Mouse (Mus musculus): ENCODE results near the gene Cnih1. TPM values are rescaled to one million over a fixed set of nuclear protein-coding genes. Genes with fewer than 3 reads are reported as not detected.

The Cnih1 gene
- polyA plus RNA-seq, 1 experiment from 2014 or later, result 188 TPM

DNA sequence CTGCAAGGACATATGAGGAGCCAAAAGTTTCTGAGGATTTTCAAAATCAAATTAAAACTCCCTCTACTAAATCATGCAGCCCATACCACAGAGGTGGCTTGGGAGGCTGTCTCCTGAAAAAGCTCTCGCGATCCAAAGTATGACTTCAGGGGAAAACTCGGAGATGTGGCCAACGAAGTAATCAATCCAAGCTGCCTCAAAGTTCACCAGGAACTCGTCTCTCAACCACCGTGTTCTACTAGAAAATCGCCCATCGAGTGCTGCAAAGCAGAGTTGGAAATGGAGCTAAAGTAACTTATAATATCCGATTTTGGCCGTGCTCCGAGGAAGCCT is 791 bp downstream of the Cnih1 start:
- Histone ChIP-seq H3K9ac (peak overlapping the region; percentile 91), H3K36me3 (peaks cover 5% of the 10 kb centered on the region; the same call in 1 of the 2 replicates), H3K4me1 (peaks cover 27% of the 10 kb centered on the region), H3K4me3 (replicated peaks) (peak overlapping the region; percentile 89), H3K4me2 (replicated peaks) (peak overlapping the region; percentile 60), H3K9me3 (replicated peaks) (no peaks in the 10 kb centered on the region), H3K27ac (replicated peaks) (peak overlapping the region; percentile 98), H3K27me3 (no peaks in the 10 kb centered on the region)
- ATAC-seq (ENCODE audit: insufficient number of reproducible peaks, low FRiP score, low TSS enrichment, low read depth), result no peak
- under 1% methylated on average over 11 of the region's 11 CpGs for WGBS

DNA sequence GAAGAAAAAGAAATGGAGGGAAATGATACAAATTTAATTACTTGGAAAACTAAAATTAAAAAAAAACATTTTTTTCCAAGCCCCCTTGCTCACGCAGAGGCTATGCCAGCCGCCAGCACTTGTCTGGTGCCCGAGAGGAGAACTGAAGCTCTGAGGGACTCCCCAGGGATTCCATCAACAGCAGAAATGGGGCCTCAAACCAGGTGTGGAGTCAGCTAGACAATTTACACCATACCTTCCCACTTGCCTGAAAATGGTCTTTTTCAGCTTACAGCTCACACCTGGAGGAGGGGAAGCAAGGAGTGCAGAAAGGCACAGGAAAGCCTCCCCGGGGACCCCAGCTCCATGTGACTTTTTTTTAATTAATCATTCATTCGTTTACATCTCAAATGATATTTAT is 3.0 kb downstream of the Cnih1 start:
- Histone ChIP-seq H3K27ac (replicated peaks) (no peak overlapping the region), H3K9me3 (replicated peaks) (no peaks in the 10 kb centered on the region), H3K27me3 (no peaks in the 10 kb centered on the region), H3K9ac (no peak overlapping the region), H3K36me3 (peaks cover 12% of the 10 kb centered on the region; the same call in 1 of the 2 replicates), H3K4me3 (replicated peaks) (no peak overlapping the region), H3K4me2 (replicated peaks) (no peak overlapping the region), H3K4me1 (peaks cover 27% of the 10 kb centered on the region)
- no peak for ATAC-seq (ENCODE audit: insufficient number of reproducible peaks, low FRiP score, low TSS enrichment, low read depth)
- WGBS, result 82% methylated on average over 5 of the region's 5 CpGs

DNA sequence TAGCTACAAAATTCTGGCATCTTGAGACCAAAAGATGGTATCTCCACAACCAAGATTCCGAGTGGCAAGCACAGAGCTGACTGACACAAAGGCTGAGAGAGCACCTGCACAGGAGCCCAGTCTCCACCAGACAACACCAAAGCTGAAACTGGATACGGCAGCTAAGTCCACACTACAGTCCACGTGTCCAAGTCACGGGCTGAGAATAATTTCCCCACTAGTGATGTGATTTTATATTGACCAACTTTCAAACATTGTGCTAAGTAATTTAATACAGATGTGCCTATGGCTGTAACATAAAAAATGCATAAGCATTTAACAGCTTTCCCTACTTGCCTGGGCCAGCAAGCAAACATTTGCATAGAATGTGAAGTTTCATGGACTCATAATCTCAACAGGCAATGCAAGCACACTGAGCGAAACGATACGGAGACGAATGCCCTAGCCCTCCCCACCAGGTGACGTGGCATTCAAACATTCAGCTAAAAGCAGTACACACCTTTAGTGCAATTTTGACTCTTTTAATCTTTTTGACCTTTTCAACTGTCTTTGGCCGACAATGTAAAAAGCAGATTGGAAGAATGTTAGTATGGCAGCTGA is 4.8 kb downstream of the Cnih1 start:
- Histone ChIP-seq H3K9me3 (replicated peaks) (peaks cover 6% of the 10 kb centered on the region; the same call in 1 of the 2 replicates), H3K4me3 (replicated peaks) (no peak overlapping the region), H3K9ac (no peak overlapping the region), H3K36me3 (peaks cover 30% of the 10 kb centered on the region), H3K27me3 (no peaks in the 10 kb centered on the region), H3K4me1 (peaks cover 27% of the 10 kb centered on the region), H3K4me2 (replicated peaks) (no peak overlapping the region), H3K27ac (replicated peaks) (no peak overlapping the region)
- ATAC-seq (ENCODE audit: insufficient number of reproducible peaks, low FRiP score, low TSS enrichment, low read depth), result no peak
- 59% methylated on average over 10 of the region's 10 CpGs for WGBS

DNA sequence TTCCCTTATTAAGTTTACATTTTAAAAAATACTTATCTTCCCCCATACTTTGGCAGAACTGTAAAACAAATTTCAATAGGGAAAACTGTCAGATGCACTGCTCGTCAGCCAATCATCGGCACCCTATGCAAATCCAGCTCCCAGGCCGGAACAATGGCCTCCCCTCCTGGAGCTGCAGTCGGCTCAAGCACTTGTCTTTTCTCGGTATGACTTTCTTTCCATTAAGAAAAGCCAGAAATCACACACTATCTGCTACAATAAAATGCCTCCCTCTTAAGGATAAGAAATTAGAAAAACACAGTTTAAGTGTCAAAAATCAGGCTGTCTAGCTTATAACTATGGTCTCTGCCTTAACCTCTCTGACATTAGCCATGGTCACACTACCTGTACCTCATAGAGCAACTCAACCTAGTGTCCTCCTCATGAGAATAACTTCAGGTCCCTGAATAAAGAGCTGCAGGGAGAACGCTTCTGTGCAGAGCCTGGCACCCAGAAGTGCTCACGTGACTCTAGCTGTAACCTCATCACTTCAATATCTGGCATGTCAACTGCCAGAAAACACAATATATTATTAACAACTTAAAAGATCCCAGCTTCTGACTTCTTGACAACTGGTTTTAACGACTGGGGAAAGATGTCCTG is 5.9 kb downstream of the Cnih1 start:
- H3K4me1 ChIP-seq, result peaks cover 27% of the 10 kb centered on the region

DNA sequence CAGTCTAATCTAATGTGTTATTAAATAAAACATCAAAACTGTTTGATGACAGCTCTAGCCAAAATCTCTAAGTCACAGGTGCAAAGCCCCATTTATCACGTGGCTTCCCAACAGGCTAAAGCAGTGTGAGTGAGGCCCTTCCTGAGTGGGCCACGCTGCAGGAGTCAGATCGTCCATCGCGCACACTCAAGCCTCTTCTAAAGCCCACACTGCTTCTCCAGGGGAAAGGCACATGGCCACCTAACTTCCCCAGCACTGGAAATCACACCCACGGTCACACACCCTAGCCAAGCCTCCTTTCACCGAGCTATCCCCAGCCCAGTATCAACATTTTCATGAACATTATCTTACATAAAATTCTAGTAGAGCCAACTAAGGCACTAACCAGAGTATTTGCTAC is 7.1 kb downstream of the Cnih1 start:
- no peak for ATAC-seq (ENCODE audit: insufficient number of reproducible peaks, low FRiP score, low TSS enrichment, low read depth)
- H3K9ac ChIP-seq, result no peak overlapping the region
- H3K9me3 ChIP-seq (replicated peaks), result peaks cover 6% of the 10 kb centered on the region; the same call in 1 of the 2 replicates
- no peak overlapping the region for H3K27ac ChIP-seq (replicated peaks)
- no peak overlapping the region for H3K4me3 ChIP-seq (replicated peaks)
- peaks cover 19% of the 10 kb centered on the region for H3K4me1 ChIP-seq
- no peaks in the 10 kb centered on the region for H3K27me3 ChIP-seq
- H3K36me3 ChIP-seq, result peaks cover 50% of the 10 kb centered on the region
- no peak overlapping the region for H3K4me2 ChIP-seq (replicated peaks)
- WGBS, result 88% methylated on average over 7 of the region's 7 CpGs

More for the DNA sequence above, 5.9 kb downstream of the Cnih1 start:
- H3K9ac ChIP-seq, result no peak overlapping the region
- no peak overlapping the region for H3K27ac ChIP-seq (replicated peaks)
- H3K27me3 ChIP-seq, result no peaks in the 10 kb centered on the region
- H3K9me3 ChIP-seq (replicated peaks), result peaks cover 6% of the 10 kb centered on the region; the same call in 1 of the 2 replicates
- 84% methylated on average over 8 of the region's 8 CpGs for WGBS
- no peak overlapping the region for H3K4me2 ChIP-seq (replicated peaks)
- H3K36me3 ChIP-seq, result peaks cover 39% of the 10 kb centered on the region
- no peak overlapping the region for H3K4me3 ChIP-seq (replicated peaks)
- no peak for ATAC-seq (ENCODE audit: insufficient number of reproducible peaks, low FRiP score, low TSS enrichment, low read depth)

DNA sequence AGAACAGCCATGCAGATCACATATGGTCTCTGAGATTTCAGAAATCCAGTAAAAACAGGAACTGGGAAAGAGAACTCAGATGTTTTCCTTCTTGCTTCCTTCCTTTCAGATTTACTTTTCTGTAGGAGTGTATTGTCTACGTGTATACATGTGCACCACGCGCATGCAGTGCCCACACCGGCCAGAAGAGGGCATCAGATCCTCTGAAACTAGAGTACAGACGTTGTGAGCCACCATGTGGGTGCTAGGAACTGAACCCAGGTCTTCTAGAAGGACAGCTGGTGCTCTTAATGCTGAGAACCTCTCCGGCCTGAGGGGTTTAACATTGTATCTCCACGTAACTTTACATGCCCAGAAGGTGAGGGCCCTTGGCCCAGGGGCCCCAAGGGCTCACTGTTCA is 9.0 kb downstream of the Cnih1 start:
- Histone ChIP-seq H3K4me1 (peaks cover 9% of the 10 kb centered on the region; the same call in 1 of the 2 replicates), H3K27ac (replicated peaks) (no peak overlapping the region), H3K27me3 (no peaks in the 10 kb centered on the region), H3K9ac (no peak overlapping the region), H3K9me3 (replicated peaks) (peaks cover 6% of the 10 kb centered on the region; the same call in 1 of the 2 replicates), H3K4me3 (replicated peaks) (no peak overlapping the region), H3K4me2 (replicated peaks) (no peak overlapping the region), H3K36me3 (peaks cover 64% of the 10 kb centered on the region)
- WGBS, result 96% methylated on average over 7 of the region's 7 CpGs
- no peak for ATAC-seq (ENCODE audit: insufficient number of reproducible peaks, low FRiP score, low TSS enrichment, low read depth)

DNA sequence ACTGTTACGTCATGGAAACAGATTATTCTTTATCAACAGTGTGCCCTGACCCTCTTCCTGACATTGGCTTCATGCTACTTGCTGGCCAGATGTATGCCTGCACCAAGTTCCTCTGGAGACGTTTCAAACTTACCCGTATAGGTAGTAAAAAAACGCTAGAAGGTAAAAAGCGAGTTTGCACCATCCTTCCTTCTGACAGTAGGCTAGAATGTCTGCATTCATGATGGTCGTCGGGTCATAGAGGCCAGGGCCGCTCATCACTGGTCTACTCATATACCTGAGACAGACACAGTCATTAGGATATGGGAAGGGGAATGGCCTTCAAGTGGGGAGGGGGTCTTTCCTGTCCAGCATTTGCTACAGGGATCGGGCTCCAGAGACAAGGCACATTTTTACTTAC is 9.5 kb downstream of the Cnih1 start:
- no peak for ATAC-seq (ENCODE audit: insufficient number of reproducible peaks, low FRiP score, low TSS enrichment, low read depth)

DNA sequence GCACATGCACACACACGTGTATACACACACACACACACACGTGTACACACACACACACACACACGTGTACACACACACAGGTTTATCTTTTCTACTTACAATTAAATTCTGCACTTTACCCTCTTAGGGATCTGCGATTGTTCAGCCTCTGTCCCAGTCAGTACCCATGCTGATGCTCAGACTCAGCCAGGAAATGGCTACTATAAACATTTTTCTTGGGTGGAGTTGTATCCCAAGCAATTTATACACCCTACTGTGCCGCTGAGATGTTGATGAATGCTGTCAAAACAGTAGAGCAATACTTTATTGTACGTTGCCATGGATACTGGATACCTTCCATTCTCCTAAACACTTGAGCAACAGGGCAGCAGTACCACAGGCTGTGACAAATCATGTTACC is 18.2 kb downstream of the Cnih1 start:
- H3K36me3 ChIP-seq, result peaks cover 55% of the 10 kb centered on the region
- H3K27ac ChIP-seq (replicated peaks), result no peak overlapping the region
- WGBS, result 89% methylated on average over 6 of the region's 6 CpGs
- no peaks in the 10 kb centered on the region for H3K27me3 ChIP-seq
- H3K9ac ChIP-seq, result no peak overlapping the region
- no peak overlapping the region for H3K4me3 ChIP-seq (replicated peaks)
- no peaks in the 10 kb centered on the region; the same call in 1 of the 2 replicates for H3K4me1 ChIP-seq
- H3K9me3 ChIP-seq (replicated peaks), result no peaks in the 10 kb centered on the region
- no peak for ATAC-seq (ENCODE audit: insufficient number of reproducible peaks, low FRiP score, low TSS enrichment, low read depth)
- H3K4me2 ChIP-seq (replicated peaks), result no peak overlapping the region

More for the DNA sequence above, 9.5 kb downstream of the Cnih1 start:
- peaks cover 6% of the 10 kb centered on the region; the same call in 1 of the 2 replicates for H3K9me3 ChIP-seq (replicated peaks)
- H3K36me3 ChIP-seq, result peaks cover 69% of the 10 kb centered on the region
- H3K4me1 ChIP-seq, result peaks cover 7% of the 10 kb centered on the region; the same call in 1 of the 2 replicates
- 96% methylated on average over 9 of the region's 9 CpGs for WGBS
- no peaks in the 10 kb centered on the region for H3K27me3 ChIP-seq
- H3K4me2 ChIP-seq (replicated peaks), result no peak overlapping the region
- H3K9ac ChIP-seq, result no peak overlapping the region
- H3K4me3 ChIP-seq (replicated peaks), result no peak overlapping the region
- H3K27ac ChIP-seq (replicated peaks), result no peak overlapping the region

DNA sequence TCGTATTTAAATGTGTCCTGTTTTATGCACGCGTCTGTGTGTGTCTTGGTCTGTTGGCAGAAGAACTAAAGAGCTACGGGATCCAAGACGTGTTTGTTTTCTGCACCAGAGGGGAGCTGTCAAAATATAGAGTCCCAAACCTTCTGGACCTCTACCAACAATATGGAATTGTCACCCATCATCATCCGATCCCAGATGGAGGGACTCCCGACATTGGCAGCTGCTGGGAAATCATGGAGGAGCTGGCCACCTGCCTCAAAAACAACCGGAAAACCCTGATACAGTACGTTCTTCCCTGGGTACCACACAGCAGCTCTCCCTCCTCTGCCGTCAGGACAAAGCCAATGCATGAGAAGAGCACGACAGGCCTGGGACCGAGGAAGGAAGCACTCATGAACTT is 21.1 kb downstream of the Cnih1 start:
- no peaks in the 10 kb centered on the region for H3K4me1 ChIP-seq
- WGBS, result 84% methylated on average over 12 of the region's 12 CpGs
- no peak overlapping the region for H3K4me2 ChIP-seq (replicated peaks)
- H3K4me3 ChIP-seq (replicated peaks), result no peak overlapping the region
- no peak overlapping the region for H3K27ac ChIP-seq (replicated peaks)
- no peaks in the 10 kb centered on the region for H3K9me3 ChIP-seq (replicated peaks)
- no peak for ATAC-seq (ENCODE audit: insufficient number of reproducible peaks, low FRiP score, low TSS enrichment, low read depth)
- peaks cover 45% of the 10 kb centered on the region for H3K36me3 ChIP-seq
- H3K9ac ChIP-seq, result no peak overlapping the region
- no peaks in the 10 kb centered on the region for H3K27me3 ChIP-seq

DNA sequence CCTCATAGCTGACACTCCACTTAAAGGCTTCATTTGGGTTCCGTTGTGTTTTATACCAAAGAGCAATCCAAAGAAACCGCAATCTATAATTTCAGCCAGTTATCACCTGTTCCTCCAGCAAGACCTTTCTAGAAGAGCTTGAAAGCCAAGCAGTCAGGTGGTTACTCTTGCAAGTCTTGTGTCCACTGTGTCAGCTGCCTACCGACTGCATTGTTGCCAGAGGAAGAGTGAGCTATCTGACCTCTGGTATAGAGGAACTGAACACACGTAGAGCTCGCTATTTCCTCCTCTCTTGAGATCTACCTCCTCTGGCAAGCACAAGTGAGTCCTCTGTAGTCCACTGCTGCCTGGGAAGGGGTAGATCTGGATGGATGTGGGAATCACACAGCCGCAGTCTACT is 27.0 kb downstream of the Cnih1 start:
- Histone ChIP-seq H3K27me3 (no peaks in the 10 kb centered on the region), H3K4me2 (replicated peaks) (peak overlapping the region; percentile 91), H3K27ac (replicated peaks) (no peak overlapping the region), H3K36me3 (peaks cover 10% of the 10 kb centered on the region; the same call in 1 of the 2 replicates), H3K4me3 (replicated peaks) (peak overlapping the region; percentile 70), H3K9me3 (replicated peaks) (no peaks in the 10 kb centered on the region), H3K9ac (no peak overlapping the region), H3K4me1 (peaks cover 13% of the 10 kb centered on the region)
- ATAC-seq (ENCODE audit: insufficient number of reproducible peaks, low FRiP score, low TSS enrichment, low read depth), result no peak
- 40% methylated on average over 6 of the region's 6 CpGs for WGBS

DNA sequence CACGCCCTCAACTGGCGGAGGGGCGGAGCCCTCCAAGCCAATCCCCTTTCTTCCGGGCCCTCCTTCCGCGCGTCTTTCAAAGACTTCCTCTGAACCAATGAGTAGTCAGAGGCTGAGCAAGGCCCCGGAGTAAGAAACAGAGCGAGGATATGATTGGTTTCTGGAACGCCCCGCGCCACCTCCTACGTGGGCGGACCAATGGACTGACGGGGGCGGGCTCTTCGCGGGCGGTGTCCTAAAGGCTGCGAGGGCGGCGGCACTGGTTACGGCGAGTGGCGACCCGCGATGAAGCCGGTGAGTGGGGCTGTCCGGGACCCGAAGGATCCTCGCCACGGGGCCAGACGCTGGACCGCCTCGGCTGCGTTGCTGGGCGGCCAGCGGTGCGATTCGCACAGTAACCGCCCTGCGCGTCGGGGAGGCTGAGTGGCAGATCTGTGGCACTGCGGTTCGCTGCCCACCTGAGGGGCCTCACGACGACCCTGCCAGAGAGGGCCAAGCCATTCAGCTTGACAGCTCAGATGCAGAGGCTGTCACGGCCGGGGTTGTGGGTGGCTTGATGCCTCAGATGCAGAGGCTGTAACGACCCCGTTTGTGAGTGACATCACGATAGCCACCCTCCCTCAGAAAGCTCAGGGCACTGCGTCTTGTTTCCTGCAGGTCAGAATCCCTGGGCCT is 27.7 kb downstream of the Cnih1 start, which contains the start of gene Cdkn3:
Gene Cdkn3 (plus strand): TSS at position 187 of the 675 bp plus-strand sequence.
- Histone ChIP-seq H3K9ac (peak within 1 kb of the TSS; percentile 60), H3K27ac (replicated peaks) (no peak within 1 kb of the TSS), H3K4me3 (replicated peaks) (peak within 1 kb of the TSS; percentile 70), H3K4me1 (peaks cover 13% of the 10 kb centered on the region), H3K36me3 (peaks cover 10% of the 10 kb centered on the region; the same call in 1 of the 2 replicates), H3K4me2 (replicated peaks) (peak within 1 kb of the TSS; percentile 91), H3K9me3 (replicated peaks) (no peaks in the 10 kb centered on the region), H3K27me3 (no peaks in the 10 kb centered on the region)
- WGBS, result under 1% methylated on average over 54 of the region's 54 CpGs
- peak; percentile 99 for ATAC-seq (ENCODE audit: insufficient number of reproducible peaks, low FRiP score, low TSS enrichment, low read depth)

All from embryonic facial prominence, embryonic 15.5 days (tissue).